Mouse (Mus musculus) liver, embryonic 12.5 days (tissue): ENCODE results near the gene Nfatc2. TPM values are rescaled to one million over a fixed set of nuclear protein-coding genes. Genes with fewer than 3 reads are reported as not detected.

ENCODE experiments used
- ATAC-seq: fragments of 200-750 bp; cut with Nextera tagmentation; 2 replicates; pipeline ENCODE4 v1.8.0; 2017; ENCODE audit warnings: moderate number of reproducible peaks, mild to moderate bottlenecking, moderate library complexity
- H3K27ac ChIP-seq: fragments of 300-500 bp; sonication (generic); 2 replicates; pipeline ENCODE4 v1.5.1; 2016; ENCODE audit warnings: mild to moderate bottlenecking
- H3K27me3 ChIP-seq: fragments of 300-500 bp; sonication (generic); replicated peaks from 2 replicates; pipeline ENCODE4 v1.6.1; 2016; ENCODE audit warnings: mild to moderate bottlenecking, moderate library complexity
- H3K36me3 ChIP-seq: fragments of 300-500 bp; sonication (generic); 2 replicates; pipeline ENCODE4 v1.6.1; 2016; ENCODE audit warnings: mild to moderate bottlenecking, moderate library complexity
- H3K4me1 ChIP-seq: fragments of 300-500 bp; sonication (generic); 2 replicates; pipeline ENCODE4 v1.6.1; 2016
- H3K4me2 ChIP-seq: fragments of 300-500 bp; sonication (generic); 2 replicates; pipeline ENCODE4 v1.6.1; 2016; ENCODE audit warnings: mild to moderate bottlenecking, moderate library complexity
- H3K4me3 ChIP-seq: fragments of 300-500 bp; sonication (generic); 2 replicates; pipeline ENCODE4 v1.5.1; 2016; ENCODE audit warnings: mild to moderate bottlenecking, moderate library complexity
- H3K9ac ChIP-seq: fragments of 300-500 bp; sonication (generic); 2 replicates; pipeline ENCODE4 v1.6.1; 2016; ENCODE audit warnings: mild to moderate bottlenecking, moderate library complexity
- H3K9me3 ChIP-seq: fragments of 300-500 bp; sonication (generic); replicated peaks from 2 replicates; pipeline ENCODE4 v1.6.1; 2016; ENCODE audit warnings: mild to moderate bottlenecking, moderate library complexity
- WGBS: fragments of 180-500 bp; shearing (Covaris S2); methylation state at CpG from one replicate; pipeline ENCODE4 v1.1.7; 2016; ENCODE audit not compliant: insufficient replicate concordance; 5-methylcytosine and 5-hydroxymethylcytosine counted together
- polyA plus RNA-seq: library from polyadenylated mRNA; unstranded; fragments of >200 nt; fragmentation: Nextera tagmentation; extraction: Ambion mirVana; gene quantifications from 2 replicates; pipeline ENCODE4 v1.2.1, GENCODE M21; 2016

Gene Nfatc2
- polyA plus RNA-seq, 1 experiment from 2014 or later = 0.29 TPM

DNA sequence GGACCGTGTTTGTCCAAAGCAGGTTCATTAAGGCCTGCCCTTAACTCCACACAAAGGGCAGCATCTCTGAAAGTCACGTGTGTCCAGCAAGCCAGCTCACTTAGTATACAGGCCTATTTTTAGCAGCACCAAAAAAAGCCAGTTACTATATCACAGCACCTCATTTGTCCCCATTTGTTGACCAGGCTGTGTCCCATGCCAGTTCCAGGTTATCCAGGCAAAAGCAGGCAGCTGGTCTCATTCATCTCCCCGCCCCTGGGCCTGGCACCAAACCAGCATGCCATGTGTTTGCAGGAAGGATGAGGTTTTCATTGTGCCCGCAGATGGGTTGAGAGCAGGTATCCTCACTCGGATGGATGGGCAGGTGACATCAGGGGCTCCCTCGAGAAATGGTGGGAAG lies 16.6 kb downstream of the Nfatc2 start:
- no peak for ATAC-seq

DNA sequence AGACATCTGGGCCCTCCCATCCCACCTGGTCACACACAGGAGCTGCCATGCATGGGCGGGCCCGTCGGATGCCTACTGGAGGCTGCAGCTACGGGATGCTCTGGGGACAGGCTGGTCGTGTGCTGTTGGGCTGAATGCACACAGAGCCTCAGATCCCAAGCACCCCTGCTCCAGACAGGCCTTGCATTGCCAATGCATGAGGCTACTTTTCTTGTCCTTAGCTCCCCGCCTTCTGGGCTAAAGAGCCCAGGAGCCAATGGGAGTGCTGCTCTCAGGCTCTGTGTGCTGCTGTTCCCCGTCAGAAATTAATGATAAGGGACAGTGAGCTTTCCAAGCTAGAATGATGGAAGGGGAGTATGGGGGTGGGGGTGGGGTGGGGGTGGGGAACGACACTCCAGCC lies 17.0 kb downstream of the Nfatc2 start:
- H3K4me2 ChIP-seq = no peak overlapping the region
- ATAC-seq = no peak
- 64% methylated on average over 8 of the region's 8 CpGs for WGBS
- no peak overlapping the region for H3K27ac ChIP-seq
- peaks cover 42% of the 10 kb centered on the region for H3K4me1 ChIP-seq
- H3K36me3 ChIP-seq = no peaks in the 10 kb centered on the region
- no peak overlapping the region for H3K9ac ChIP-seq
- peaks cover 34% of the 10 kb centered on the region for H3K27me3 ChIP-seq
- H3K4me3 ChIP-seq = no peak overlapping the region
- H3K9me3 ChIP-seq = no peaks in the 10 kb centered on the region

More for the DNA sequence above, 16.6 kb downstream of the Nfatc2 start:
- Histone ChIP-seq H3K27me3 (peaks cover 34% of the 10 kb centered on the region), H3K36me3 (no peaks in the 10 kb centered on the region), H3K4me3 (no peak overlapping the region), H3K27ac (no peak overlapping the region), H3K4me1 (peaks cover 44% of the 10 kb centered on the region), H3K9me3 (no peaks in the 10 kb centered on the region), H3K9ac (no peak overlapping the region), H3K4me2 (no peak overlapping the region)
- WGBS = 64% methylated on average over 6 of the region's 6 CpGs

DNA sequence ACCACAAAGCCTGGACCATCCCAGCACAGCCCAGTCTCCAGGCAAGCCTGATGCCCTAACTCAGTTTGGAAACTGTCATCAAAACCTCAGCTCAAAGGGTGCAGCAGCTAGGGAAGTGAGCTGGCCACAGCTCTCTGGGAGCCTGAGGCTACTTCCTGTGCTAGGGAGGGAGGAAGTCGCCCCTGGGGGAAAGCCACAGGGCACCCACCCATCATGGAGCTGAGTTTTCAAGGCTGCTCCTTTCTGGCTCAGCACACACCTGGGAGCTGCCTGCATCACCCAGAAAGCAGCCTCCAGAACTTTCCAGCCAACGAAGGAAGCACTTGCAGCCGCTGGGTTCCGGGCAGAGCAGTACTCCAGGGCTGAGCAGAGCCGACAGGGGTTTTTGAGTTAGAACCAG lies 18.4 kb downstream of the Nfatc2 start:
- Histone ChIP-seq H3K27me3 (peaks cover 21% of the 10 kb centered on the region), H3K36me3 (no peaks in the 10 kb centered on the region), H3K9ac (no peak overlapping the region), H3K4me3 (no peak overlapping the region), H3K4me1 (peaks cover 38% of the 10 kb centered on the region), H3K27ac (no peak overlapping the region), H3K9me3 (no peaks in the 10 kb centered on the region), H3K4me2 (no peak overlapping the region)
- 22% methylated on average over 5 of the region's 5 CpGs for WGBS
- ATAC-seq = no peak

DNA sequence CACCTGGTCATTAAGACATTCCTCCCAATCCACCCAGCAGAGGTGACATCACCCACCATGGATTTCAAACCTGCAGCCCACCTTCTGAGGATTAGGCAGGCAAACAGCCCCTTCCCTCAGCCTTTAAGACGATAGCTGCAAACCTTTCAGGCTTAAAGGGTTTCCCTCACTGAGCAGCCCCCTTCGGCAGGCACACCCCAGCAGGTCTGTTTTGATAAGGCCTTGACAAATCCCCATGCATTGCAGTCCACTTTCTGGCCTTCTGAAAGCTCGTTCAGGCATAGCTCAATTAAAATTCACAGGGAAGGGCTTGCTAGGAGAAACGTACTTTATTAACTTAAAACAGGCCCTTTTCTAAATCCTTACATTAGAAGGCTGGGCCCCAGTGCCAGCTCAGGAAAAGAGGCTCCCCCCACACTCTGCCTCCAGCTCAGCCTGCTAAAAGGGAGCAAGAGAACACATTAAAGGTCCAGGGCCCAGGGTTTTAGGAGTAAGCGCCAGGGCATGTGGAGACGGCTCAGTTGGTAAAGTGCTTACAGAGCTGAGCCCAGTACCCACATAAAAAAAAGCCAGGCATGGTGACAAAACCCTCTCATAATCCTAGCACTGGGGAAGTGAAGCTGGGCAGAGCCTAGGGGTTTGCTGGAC lies 20.1 kb downstream of the Nfatc2 start:
- Histone ChIP-seq H3K27ac (no peak overlapping the region), H3K9ac (no peak overlapping the region), H3K27me3 (peaks cover 13% of the 10 kb centered on the region), H3K4me2 (peak overlapping the region; percentile 32; the same call in 1 of the 2 replicates), H3K4me1 (peaks cover 38% of the 10 kb centered on the region), H3K36me3 (no peaks in the 10 kb centered on the region), H3K4me3 (no peak overlapping the region), H3K9me3 (no peaks in the 10 kb centered on the region)
- WGBS = 37% methylated on average over 6 of the region's 6 CpGs
- ATAC-seq = no peak; the same call in 1 of the 2 replicates

DNA sequence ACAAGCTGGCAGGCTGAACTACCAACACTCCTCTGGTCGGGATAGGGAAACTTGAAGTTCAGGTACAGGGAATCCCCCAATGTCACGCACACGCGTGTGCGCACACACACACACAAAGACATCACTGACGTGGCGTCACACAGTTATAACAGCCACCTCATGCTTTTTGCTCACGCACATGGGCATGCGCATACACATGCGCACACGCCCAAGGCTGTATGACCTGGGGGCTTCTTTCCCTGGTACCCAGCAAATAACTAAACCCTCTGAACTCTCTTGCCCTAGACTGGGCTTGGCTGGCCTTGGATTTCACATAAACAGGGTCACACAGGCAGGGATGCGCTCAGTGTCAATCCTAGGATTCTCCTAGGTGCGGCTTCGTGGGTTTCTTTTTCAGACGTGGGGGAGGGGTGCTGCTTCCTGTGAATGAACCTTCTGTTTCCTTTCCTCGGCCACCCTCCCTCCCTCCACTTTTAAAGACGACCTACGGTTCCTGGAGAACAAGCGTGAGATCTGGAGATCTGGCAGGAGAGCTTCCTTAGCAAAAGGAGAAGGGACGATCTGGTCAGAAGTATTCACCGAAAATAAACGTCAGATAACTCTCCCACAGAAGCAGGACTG lies 21.1 kb downstream of the Nfatc2 start:
- Histone ChIP-seq H3K27ac (no peak overlapping the region), H3K4me1 (peaks cover 38% of the 10 kb centered on the region), H3K36me3 (no peaks in the 10 kb centered on the region), H3K27me3 (peaks cover 13% of the 10 kb centered on the region), H3K9ac (no peak overlapping the region), H3K4me2 (peak overlapping the region; percentile 32), H3K4me3 (no peak overlapping the region), H3K9me3 (no peaks in the 10 kb centered on the region)
- 33% methylated on average over 22 of the region's 22 CpGs for WGBS
- no peak for ATAC-seq

DNA sequence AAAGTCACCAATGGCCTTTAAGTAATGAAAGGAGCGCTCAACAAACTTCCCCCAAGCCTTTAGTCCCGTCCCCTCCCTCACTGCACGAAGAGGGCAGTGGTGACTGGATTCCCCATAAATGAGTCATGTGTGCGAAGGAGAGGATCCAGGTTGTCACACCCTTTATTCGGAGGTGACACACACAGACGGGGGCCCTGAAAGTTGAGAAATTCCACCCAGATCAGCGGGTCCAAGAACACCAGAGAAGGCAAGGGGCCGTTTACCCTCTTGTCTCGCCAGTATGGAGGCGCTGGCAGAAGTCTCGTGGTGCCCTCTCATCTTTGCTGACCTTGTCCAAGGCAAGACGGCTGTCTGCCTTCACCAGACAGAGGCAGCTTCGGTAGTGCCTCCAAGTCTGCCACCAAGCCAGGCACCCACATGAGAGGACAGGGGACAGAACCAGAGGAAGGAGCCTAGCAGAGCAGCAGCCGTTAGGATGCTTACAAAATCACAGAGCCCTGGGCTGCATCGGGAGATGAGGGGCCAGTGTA lies 21.8 kb downstream of the Nfatc2 start:
- Histone ChIP-seq H3K27ac (no peak overlapping the region), H3K36me3 (no peaks in the 10 kb centered on the region), H3K4me3 (no peak overlapping the region), H3K4me2 (no peak overlapping the region), H3K9ac (no peak overlapping the region), H3K4me1 (peaks cover 38% of the 10 kb centered on the region), H3K27me3 (peaks cover 13% of the 10 kb centered on the region), H3K9me3 (no peaks in the 10 kb centered on the region)
- no peak for ATAC-seq
- 46% methylated on average over 15 of the region's 15 CpGs for WGBS

DNA sequence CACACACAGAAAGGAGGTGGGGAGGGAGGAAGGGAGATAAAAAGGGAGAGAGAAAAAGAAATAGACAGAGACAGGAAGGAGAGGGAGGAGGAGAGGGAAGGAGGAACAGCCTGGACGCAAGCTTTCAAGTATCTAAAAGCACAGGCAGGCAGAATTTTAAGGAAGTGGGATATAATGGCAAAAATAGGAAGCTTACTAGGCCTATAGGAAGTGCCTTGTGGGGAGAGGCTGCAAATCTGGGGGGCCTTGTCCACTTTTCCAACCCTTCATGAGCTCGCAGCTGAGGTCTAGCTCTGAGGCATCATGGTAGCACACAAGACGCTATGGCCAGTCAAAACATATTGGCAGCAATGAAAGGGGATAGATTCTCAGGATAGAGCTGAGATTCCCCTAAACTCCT lies 22.3 kb downstream of the Nfatc2 start:
- peaks cover 13% of the 10 kb centered on the region for H3K27me3 ChIP-seq
- H3K9ac ChIP-seq = no peak overlapping the region
- no peak for ATAC-seq
- WGBS = 31% methylated on average over 3 of the region's 3 CpGs
- H3K27ac ChIP-seq = no peak overlapping the region
- H3K4me2 ChIP-seq = no peak overlapping the region
- H3K4me1 ChIP-seq = peaks cover 32% of the 10 kb centered on the region
- no peak overlapping the region for H3K4me3 ChIP-seq
- no peaks in the 10 kb centered on the region for H3K9me3 ChIP-seq
- no peaks in the 10 kb centered on the region for H3K36me3 ChIP-seq

DNA sequence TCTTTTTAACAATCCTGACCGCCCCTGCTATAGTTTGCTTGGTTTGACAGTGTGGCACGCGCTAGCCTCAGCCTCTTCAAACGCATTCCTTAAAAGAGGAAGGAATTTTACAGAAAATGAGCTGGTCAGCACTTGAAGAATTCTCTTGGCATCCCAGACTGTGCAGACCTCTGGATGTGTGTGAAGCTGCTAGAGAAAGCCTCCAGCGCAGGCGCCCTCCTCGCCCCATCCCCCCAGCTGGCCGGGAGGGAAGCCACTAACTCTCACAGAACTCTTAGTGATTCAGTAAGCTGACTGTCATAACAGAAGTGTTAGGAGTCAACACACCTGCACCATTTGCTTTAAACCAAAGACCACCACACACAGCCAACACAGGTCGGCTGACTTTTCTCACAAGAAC lies 23.3 kb downstream of the Nfatc2 start:
- ATAC-seq = no peak
- 54% methylated on average over 9 of the region's 9 CpGs for WGBS
- H3K27me3 ChIP-seq = peaks cover 13% of the 10 kb centered on the region
- peaks cover 33% of the 10 kb centered on the region for H3K4me1 ChIP-seq
- no peak overlapping the region for H3K4me3 ChIP-seq
- H3K4me2 ChIP-seq = no peak overlapping the region
- H3K36me3 ChIP-seq = no peaks in the 10 kb centered on the region
- H3K9ac ChIP-seq = no peak overlapping the region
- no peak overlapping the region for H3K27ac ChIP-seq
- no peaks in the 10 kb centered on the region for H3K9me3 ChIP-seq

DNA sequence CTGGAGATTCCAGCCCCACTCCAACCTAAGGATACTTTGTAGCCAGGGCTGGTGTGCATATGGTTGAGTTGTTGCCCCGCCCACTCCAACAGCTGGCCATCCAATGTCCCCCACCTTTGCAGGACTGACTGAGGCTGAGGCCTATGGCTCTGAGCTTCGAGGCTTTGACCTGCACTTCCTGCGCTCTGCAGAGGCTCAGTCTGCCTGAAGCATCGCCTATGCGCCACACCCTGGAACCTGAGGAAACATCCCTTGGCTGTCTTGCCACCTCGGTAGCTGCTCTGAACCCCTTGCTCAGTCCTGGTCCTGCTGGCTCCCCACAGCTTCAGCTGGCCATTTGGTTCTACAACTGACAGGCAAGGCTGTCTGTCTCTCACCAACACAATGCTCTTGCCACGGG lies 24.1 kb downstream of the Nfatc2 start:
- Histone ChIP-seq H3K9ac (no peak overlapping the region), H3K9me3 (no peaks in the 10 kb centered on the region), H3K4me2 (no peak overlapping the region), H3K36me3 (no peaks in the 10 kb centered on the region), H3K4me3 (no peak overlapping the region), H3K4me1 (peaks cover 31% of the 10 kb centered on the region), H3K27ac (no peak overlapping the region), H3K27me3 (peaks cover 13% of the 10 kb centered on the region)
- 61% methylated on average over 7 of the region's 7 CpGs for WGBS
- ATAC-seq = no peak; the same call in 1 of the 2 replicates

DNA sequence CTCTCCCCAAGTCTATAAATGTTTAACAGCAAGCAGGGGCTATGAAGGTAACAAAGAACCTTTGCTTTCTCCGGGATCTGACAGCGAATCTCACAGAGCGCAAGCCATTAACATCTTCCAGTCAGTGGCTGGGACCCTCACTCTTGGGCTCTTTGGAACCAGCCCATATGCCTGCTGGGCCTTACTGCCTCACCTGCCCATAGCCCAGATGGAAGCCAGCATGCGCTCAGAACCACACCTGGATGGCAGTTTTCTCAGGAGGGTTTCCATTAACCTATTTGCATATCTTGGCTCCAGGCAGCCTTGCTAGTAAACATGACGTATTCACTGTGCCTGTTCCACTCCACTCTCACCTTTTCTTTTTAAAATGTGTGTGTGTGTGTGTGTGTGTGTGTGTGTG lies 25.6 kb downstream of the Nfatc2 start:
- Histone ChIP-seq H3K36me3 (no peaks in the 10 kb centered on the region), H3K9me3 (no peaks in the 10 kb centered on the region), H3K4me2 (no peak overlapping the region), H3K9ac (no peak overlapping the region), H3K4me1 (peaks cover 22% of the 10 kb centered on the region), H3K27me3 (peaks cover 13% of the 10 kb centered on the region), H3K27ac (no peak overlapping the region), H3K4me3 (no peak overlapping the region)
- 71% methylated on average over 5 of the region's 5 CpGs for WGBS
- no peak for ATAC-seq

DNA sequence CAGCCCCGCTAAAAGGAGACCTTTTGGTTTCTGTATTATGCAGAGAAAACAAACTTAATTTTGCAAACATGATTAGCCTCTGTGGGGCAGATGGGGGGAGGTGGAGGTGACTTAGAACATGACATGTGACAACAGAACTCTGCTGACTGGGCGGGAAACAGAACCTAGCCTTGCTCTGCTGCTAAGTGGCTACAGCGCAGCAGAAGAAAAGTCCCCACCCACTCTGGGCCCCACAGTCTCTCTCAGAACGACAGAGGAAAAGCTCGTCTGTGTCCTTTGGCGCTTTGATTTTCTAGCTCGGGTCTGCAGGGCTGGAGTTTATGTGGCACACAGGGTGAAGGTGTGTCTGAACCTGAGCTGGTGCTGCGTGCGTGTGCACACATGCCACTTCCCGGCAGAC lies 26.5 kb downstream of the Nfatc2 start:
- H3K4me1 ChIP-seq = peaks cover 13% of the 10 kb centered on the region
- no peak overlapping the region for H3K4me2 ChIP-seq
- 54% methylated on average over 10 of the region's 10 CpGs for WGBS
- H3K36me3 ChIP-seq = no peaks in the 10 kb centered on the region
- H3K9me3 ChIP-seq = no peaks in the 10 kb centered on the region
- H3K9ac ChIP-seq = no peak overlapping the region
- no peak for ATAC-seq
- H3K27me3 ChIP-seq = peaks cover 6% of the 10 kb centered on the region
- no peak overlapping the region for H3K4me3 ChIP-seq
- H3K27ac ChIP-seq = no peak overlapping the region

DNA sequence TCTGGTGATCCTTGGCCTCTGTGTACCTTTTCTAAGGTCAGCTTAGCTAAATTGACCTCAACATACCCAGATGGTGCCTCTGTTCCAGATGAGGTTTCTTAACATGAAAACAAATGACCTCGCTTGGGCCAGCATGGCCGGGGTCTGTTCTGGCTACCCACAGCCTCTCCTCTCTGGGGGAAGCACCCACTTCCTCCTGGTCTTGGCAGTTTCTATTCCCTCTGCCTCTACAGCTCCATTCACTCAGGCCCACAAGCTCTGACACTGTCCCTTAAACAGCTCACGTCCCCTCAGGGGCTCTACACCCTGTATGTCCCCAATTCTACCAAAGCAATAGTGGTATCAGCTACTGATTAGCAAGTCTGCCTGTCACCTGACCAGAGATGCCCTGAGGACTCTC lies 27.6 kb downstream of the Nfatc2 start:
- no peak overlapping the region for H3K4me3 ChIP-seq
- no peak overlapping the region for H3K4me2 ChIP-seq
- H3K27me3 ChIP-seq = no peaks in the 10 kb centered on the region; the same call in 1 of the 2 replicates
- no peaks in the 10 kb centered on the region for H3K9me3 ChIP-seq
- H3K27ac ChIP-seq = no peak overlapping the region
- no peaks in the 10 kb centered on the region for H3K36me3 ChIP-seq
- ATAC-seq = no peak
- H3K9ac ChIP-seq = no peak overlapping the region
- 34% methylated on average over 3 of the region's 3 CpGs for WGBS
- H3K4me1 ChIP-seq = peaks cover 10% of the 10 kb centered on the region
